ENCODE assay signal across 21 mouse cellular contexts in genomic region chr2:137094301-137094700, GRCm38 (mm10). TPM values are rescaled to one million over a fixed set of nuclear protein-coding genes. Genes with fewer than 3 reads are reported as not detected.
DNase-seq lines count a peak whose midpoint lies in the region; ATAC-seq lines count a peak whose summit lies in the region.
"Had no signal": no experiment of that assay in that cellular context is flagged by ENCODE, and none has a peak within 500 bp of the region (broad histone marks: within the 10 kb centered on the region; RNA-seq: fewer than 3 reads in every experiment).

No protein-coding gene starts in this region.

- no peak overlapping the region for H3K9ac ChIP-seq in midbrain, embryonic 15.5 days
- no peak overlapping the region for H3K9ac ChIP-seq in neural tube, embryonic 13.5 days
- no peak overlapping the region for H3K9ac ChIP-seq in neural tube, embryonic 15.5 days (replicated peaks)
- H3K9ac ChIP-seq: embryonic facial prominence, embryonic 12.5 days; forebrain, embryonic 13.5 days; forebrain, embryonic 15.5 days had no signal

- 48% methylated on average over 8 of the region's 8 CpGs for WGBS in midbrain, embryonic 10.5 days
- 33% methylated on average over 8 of the region's 8 CpGs for WGBS in midbrain, embryonic 15.5 days
- WGBS in neural tube, embryonic 13.5 days: 52% methylated on average over 8 of the region's 8 CpGs
- 46% methylated on average over 8 of the region's 8 CpGs for WGBS in neural tube, embryonic 15.5 days
- WGBS in embryonic facial prominence, embryonic 10.5 days: 57% methylated on average over 8 of the region's 8 CpGs

- no peak overlapping the region for H3K4me2 ChIP-seq in midbrain, embryonic 15.5 days
- H3K4me2 ChIP-seq in neural tube, embryonic 13.5 days: no peak overlapping the region
- no peak overlapping the region for H3K4me2 ChIP-seq in neural tube, embryonic 15.5 days
- H3K4me2 ChIP-seq: embryonic facial prominence, embryonic 12.5 days; forebrain, embryonic 13.5 days; forebrain, embryonic 15.5 days had no signal

- H3K36me3 ChIP-seq in midbrain, embryonic 10.5 days: peaks cover 94% of the 10 kb centered on the region
- H3K36me3 ChIP-seq in midbrain, embryonic 15.5 days (replicated peaks): no peaks in the 10 kb centered on the region
- H3K36me3 ChIP-seq in neural tube, embryonic 13.5 days: peaks cover 39% of the 10 kb centered on the region
- H3K36me3 ChIP-seq in neural tube, embryonic 15.5 days: peaks cover 14% of the 10 kb centered on the region; the same call in 1 of the 2 replicates
- H3K36me3 ChIP-seq in embryonic facial prominence, embryonic 10.5 days (replicated peaks): peaks cover 78% of the 10 kb centered on the region

- DNase-seq in midbrain, embryonic 10.5 days (ENCODE audit: low spot score): no peak
- no peak for DNase-seq in embryonic facial prominence, embryonic 10.5 days (ENCODE audit: low spot score)
- no peak for DNase-seq in gastrocnemius, postnatal 36 days
- DNase-seq: adrenal gland, adult 2 months; adrenal gland, postnatal 10 days; adrenal gland, postnatal 25 days; cerebellum, adult 11 months; cerebellum, adult 18-20 months; cerebellum, adult 8-10 months; cerebellum, adult 9-11 months; cerebellum, postnatal 14 days; cerebellum, postnatal 36 days; embryo, embryonic 11 days had no signal

- no peak overlapping the region for H3K4me3 ChIP-seq in midbrain, embryonic 10.5 days
- no peak overlapping the region for H3K4me3 ChIP-seq in midbrain, embryonic 15.5 days
- no peak overlapping the region for H3K4me3 ChIP-seq in neural tube, embryonic 13.5 days
- H3K4me3 ChIP-seq in neural tube, embryonic 15.5 days (replicated peaks): no peak overlapping the region
- no peak overlapping the region for H3K4me3 ChIP-seq in embryonic facial prominence, embryonic 10.5 days
- H3K4me3 ChIP-seq: embryonic facial prominence, embryonic 12.5 days; forebrain, embryonic 13.5 days; forebrain, embryonic 15.5 days had no signal

- ATAC-seq in midbrain, embryonic 15.5 days (replicated peaks): no peak
- no peak for ATAC-seq in neural tube, embryonic 13.5 days (ENCODE audit: low read depth)
- ATAC-seq in neural tube, embryonic 15.5 days (ENCODE audit: low FRiP score): no peak
- ATAC-seq: forebrain, embryonic 13.5 days; forebrain, embryonic 15.5 days had no signal

- no peaks in the 10 kb centered on the region for H3K27me3 ChIP-seq in midbrain, embryonic 10.5 days (ENCODE audit: low read depth, poor library complexity, severe bottlenecking)
- no peaks in the 10 kb centered on the region for H3K27me3 ChIP-seq in midbrain, embryonic 15.5 days (replicated peaks)
- no peaks in the 10 kb centered on the region for H3K27me3 ChIP-seq in neural tube, embryonic 13.5 days
- H3K27me3 ChIP-seq in neural tube, embryonic 15.5 days (replicated peaks): peaks cover 3% of the 10 kb centered on the region; the same call in 1 of the 2 replicates
- peaks cover 31% of the 10 kb centered on the region for H3K27me3 ChIP-seq in embryonic facial prominence, embryonic 10.5 days (replicated peaks; ENCODE audit: low read depth, poor library complexity, severe bottlenecking)
- H3K27me3 ChIP-seq: forebrain, embryonic 15.5 days had no signal

- H3K4me1 ChIP-seq in midbrain, embryonic 10.5 days: peaks cover 87% of the 10 kb centered on the region
- H3K4me1 ChIP-seq in midbrain, embryonic 15.5 days: peaks cover 16% of the 10 kb centered on the region
- peaks cover 91% of the 10 kb centered on the region for H3K4me1 ChIP-seq in neural tube, embryonic 13.5 days (replicated peaks)
- H3K4me1 ChIP-seq in neural tube, embryonic 15.5 days: peaks cover 16% of the 10 kb centered on the region
- peaks cover 81% of the 10 kb centered on the region for H3K4me1 ChIP-seq in embryonic facial prominence, embryonic 10.5 days

- peak overlapping the region; percentile 66 for H3K27ac ChIP-seq in midbrain, embryonic 10.5 days (replicated peaks)
- H3K27ac ChIP-seq in midbrain, embryonic 15.5 days: no peak overlapping the region
- 0 out of 2 replicates have a peak overlapping the region, but pooled peaks have one; percentile 9 for H3K27ac ChIP-seq in neural tube, embryonic 13.5 days (replicated peaks)
- H3K27ac ChIP-seq in neural tube, embryonic 15.5 days (replicated peaks): no peak overlapping the region
- H3K27ac ChIP-seq in embryonic facial prominence, embryonic 10.5 days (replicated peaks): 0 out of 2 replicates have a peak overlapping the region, but pooled peaks have one; percentile 24
- H3K27ac ChIP-seq: embryonic facial prominence, embryonic 12.5 days; forebrain, embryonic 13.5 days; forebrain, embryonic 15.5 days had no signal

- H3K9me3 ChIP-seq in midbrain, embryonic 10.5 days (replicated peaks): no peaks in the 10 kb centered on the region
- H3K9me3 ChIP-seq in midbrain, embryonic 15.5 days: no peaks in the 10 kb centered on the region
- H3K9me3 ChIP-seq in neural tube, embryonic 13.5 days: no peaks in the 10 kb centered on the region
- no peaks in the 10 kb centered on the region for H3K9me3 ChIP-seq in neural tube, embryonic 15.5 days (replicated peaks)
- no peaks in the 10 kb centered on the region for H3K9me3 ChIP-seq in embryonic facial prominence, embryonic 10.5 days
- H3K9me3 ChIP-seq: embryonic facial prominence, embryonic 12.5 days; forebrain, embryonic 13.5 days; forebrain, embryonic 15.5 days had no signal

- intact Hi-C loops in gastrocnemius, postnatal 36 days (cut with DNase I): no loop called here

RNA-seq across cellular contexts. Expression of gene Jag1, which starts 22.1 kb away (rescaled TPM):
- 38.9 and 42.4 TPM in 2 replicates for polyA plus RNA-seq in midbrain, embryonic 10.5 days (2016; fragmentation: Nextera tagmentation; extraction: Ambion mirVana)
- polyA plus RNA-seq in midbrain, embryonic 15.5 days (2015; fragmentation: Nextera tagmentation; extraction: Ambion mirVana): 11.7 and 12.6 TPM in 2 replicates
- 17.8 and 18.8 TPM in 2 replicates for polyA plus RNA-seq in neural tube, embryonic 13.5 days (2015; fragmentation: Nextera tagmentation; extraction: Ambion mirVana)
- 7.5 and 9.3 TPM in 2 replicates for polyA plus RNA-seq in neural tube, embryonic 15.5 days (2015; fragmentation: Nextera tagmentation; extraction: Ambion mirVana)
- polyA plus RNA-seq in embryonic facial prominence, embryonic 10.5 days (2016; fragmentation: Nextera tagmentation; extraction: Ambion mirVana): 18.4 and 22.2 TPM in 2 replicates
- total RNA-seq in gastrocnemius, postnatal 36 days (2021): 1 to 10 TPM; 5.6 to 6.0 TPM
- total RNA-seq: common myeloid progenitor, adult 5-6 weeks; MEL had no signal

Comparison
In these comparisons a context has a peak if more than half of its experiments do, and no peak if none do; other contexts are left out.
1. H3K27ac ChIP-seq: peak in midbrain, embryonic 10.5 days (single experiment), neural tube, embryonic 13.5 days (single experiment) and embryonic facial prominence, embryonic 10.5 days (single experiment); none in midbrain, embryonic 15.5 days (single experiment) and neural tube, embryonic 15.5 days (single experiment).